Mouse (Mus musculus) lung, embryonic 15.5 days (tissue): ENCODE results near the gene Insyn1. TPM values are rescaled to one million over a fixed set of nuclear protein-coding genes. Genes with fewer than 3 reads are reported as not detected.

Experiments used
- ATAC-seq: fragments of 200-750 bp; cut with Nextera tagmentation; 2 replicates; pipeline ENCODE4 v1.8.0; 2017; ENCODE audit warnings: moderate number of reproducible peaks, borderline replicate concordance; ENCODE audit not compliant: low FRiP score, low TSS enrichment; ENCODE audit errors: extremely low read depth
- H3K27ac ChIP-seq: fragments of 300-500 bp; sonication (generic); 2 replicates; pipeline ENCODE4 v1.5.1; 2015; ENCODE audit warnings: moderate library complexity, mild to moderate bottlenecking, inconsistent platforms
- H3K27me3 ChIP-seq: fragments of 300-500 bp; sonication (generic); 2 replicates; pipeline ENCODE4 v1.6.1; 2015; ENCODE audit warnings: inconsistent platforms
- H3K36me3 ChIP-seq: fragments of 300-500 bp; sonication (generic); 2 replicates; pipeline ENCODE4 v1.6.1; 2015; ENCODE audit warnings: inconsistent platforms
- H3K4me1 ChIP-seq: fragments of 300-500 bp; sonication (generic); 2 replicates; pipeline ENCODE4 v1.6.1; 2015; ENCODE audit warnings: inconsistent platforms
- H3K4me2 ChIP-seq: fragments of 300-500 bp; sonication (generic); 2 replicates; pipeline ENCODE4 v1.6.1; 2015; ENCODE audit warnings: inconsistent platforms, mild to moderate bottlenecking, moderate library complexity
- H3K4me3 ChIP-seq: fragments of 300-500 bp; sonication (generic); 2 replicates; pipeline ENCODE4 v1.5.1; 2015; ENCODE audit warnings: mild to moderate bottlenecking, inconsistent platforms
- H3K9ac ChIP-seq: fragments of 300-500 bp; sonication (generic); 2 replicates; pipeline ENCODE4 v1.6.1; 2015; ENCODE audit warnings: inconsistent platforms
- H3K9me3 ChIP-seq: fragments of 300-500 bp; sonication (generic); 2 replicates; pipeline ENCODE4 v1.6.1; 2016; ENCODE audit warnings: inconsistent platforms
- WGBS: fragments of 180-500 bp; shearing (Covaris S2); methylation state at CpG from one replicate; pipeline ENCODE4 v1.1.7; 2015; 5-methylcytosine and 5-hydroxymethylcytosine counted together
- polyA plus RNA-seq: library from polyadenylated mRNA; unstranded; fragments of >200 nt; fragmentation: Nextera tagmentation; extraction: Ambion mirVana; gene quantifications from 2 replicates; pipeline ENCODE4 v1.2.1, GENCODE M21; 2015

Insyn1 gene
- polyA plus RNA-seq, 1 experiment from 2014 or later: 1.1 TPM

DNA sequence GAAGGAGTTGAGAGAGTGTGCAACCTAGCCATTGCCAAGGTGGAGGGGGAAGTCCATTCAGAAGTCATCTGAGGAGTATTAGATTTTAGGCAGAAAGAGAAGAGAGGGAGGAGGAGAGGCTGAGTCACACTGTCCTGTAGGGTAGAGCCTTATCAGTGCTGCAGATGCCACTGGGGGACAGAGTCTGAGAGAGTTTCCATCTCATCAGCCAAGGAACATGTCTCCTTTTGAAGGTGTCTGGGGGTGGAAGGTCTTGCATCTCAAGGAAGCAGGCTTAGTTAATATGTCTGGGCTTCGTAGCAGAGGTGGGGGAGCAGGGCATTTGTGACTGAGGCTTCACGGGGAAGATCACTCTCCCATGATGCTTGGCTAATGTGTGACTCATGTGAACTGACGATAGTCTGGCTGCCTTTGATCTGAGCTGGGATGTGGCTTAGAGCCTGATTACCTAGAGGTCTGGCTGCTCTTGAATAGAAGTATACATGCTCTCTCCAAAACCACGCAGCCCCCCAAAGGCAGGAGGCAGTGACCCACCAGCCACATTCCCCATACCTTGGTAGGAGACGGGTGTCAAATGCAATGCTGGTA, 34.5 kb upstream of the Insyn1 start:
- Histone ChIP-seq H3K9me3 (no peaks in the 10 kb centered on the region), H3K4me3 (no peak overlapping the region), H3K27me3 (no peaks in the 10 kb centered on the region), H3K9ac (no peak overlapping the region), H3K4me1 (peaks cover 7% of the 10 kb centered on the region; the same call in 1 of the 2 replicates), H3K36me3 (no peaks in the 10 kb centered on the region), H3K4me2 (no peak overlapping the region), H3K27ac (no peak overlapping the region)
- WGBS: 80% methylated on average over 5 of the region's 5 CpGs
- no peak for ATAC-seq

DNA sequence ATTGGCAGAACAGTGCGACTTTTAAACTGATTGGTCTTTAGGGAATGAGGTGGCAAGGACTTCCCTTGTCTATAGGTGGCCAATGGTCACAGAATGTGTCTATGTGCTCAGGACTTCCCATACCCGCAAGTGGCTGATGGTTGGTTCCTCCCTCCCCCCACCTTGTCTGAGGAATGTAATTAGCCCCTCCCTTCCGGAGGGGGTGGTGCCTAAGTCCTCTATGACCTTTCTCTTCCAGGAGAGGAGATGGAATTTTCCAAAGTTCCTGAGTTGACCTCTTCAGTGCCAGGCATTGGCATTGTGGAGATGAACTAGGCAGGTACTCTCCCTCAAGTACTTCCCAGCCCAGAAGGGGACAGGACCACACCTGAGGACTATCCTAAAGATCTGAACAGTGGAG, 33.5 kb upstream of the Insyn1 start:
- Histone ChIP-seq H3K27me3 (no peaks in the 10 kb centered on the region), H3K36me3 (no peaks in the 10 kb centered on the region), H3K27ac (no peak overlapping the region), H3K4me1 (peaks cover 7% of the 10 kb centered on the region; the same call in 1 of the 2 replicates), H3K4me3 (no peak overlapping the region), H3K9me3 (no peaks in the 10 kb centered on the region), H3K4me2 (no peak overlapping the region), H3K9ac (no peak overlapping the region)
- 34% methylated on average over 3 of the region's 3 CpGs for WGBS
- ATAC-seq: no peak

DNA sequence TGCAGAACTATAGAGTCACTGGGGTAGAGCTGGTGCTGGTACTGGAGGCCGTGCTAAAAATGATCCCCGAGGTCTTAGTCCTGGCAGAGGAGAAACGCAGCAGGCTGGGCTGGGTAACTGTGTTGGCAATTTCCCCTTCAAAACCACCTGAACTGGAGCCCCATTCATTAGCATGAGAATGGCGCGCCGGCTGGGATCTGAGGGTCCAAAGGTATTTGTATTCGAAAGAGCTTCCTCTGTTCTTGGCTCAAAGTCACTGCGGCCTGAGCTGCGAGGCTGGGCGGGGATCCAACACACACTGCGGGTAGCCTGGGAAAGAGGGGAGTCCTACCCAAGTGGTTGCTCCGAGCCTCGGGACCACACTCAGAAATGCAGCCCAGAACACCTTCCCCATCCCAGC, 32.6 kb upstream of the Insyn1 start:
- Histone ChIP-seq H3K27ac (no peak overlapping the region), H3K9me3 (no peaks in the 10 kb centered on the region), H3K27me3 (no peaks in the 10 kb centered on the region), H3K4me2 (no peak overlapping the region), H3K36me3 (no peaks in the 10 kb centered on the region), H3K4me1 (peaks cover 7% of the 10 kb centered on the region; the same call in 1 of the 2 replicates), H3K4me3 (no peak overlapping the region), H3K9ac (no peak overlapping the region)
- ATAC-seq: no peak
- WGBS: 22% methylated on average over 13 of the region's 13 CpGs

DNA sequence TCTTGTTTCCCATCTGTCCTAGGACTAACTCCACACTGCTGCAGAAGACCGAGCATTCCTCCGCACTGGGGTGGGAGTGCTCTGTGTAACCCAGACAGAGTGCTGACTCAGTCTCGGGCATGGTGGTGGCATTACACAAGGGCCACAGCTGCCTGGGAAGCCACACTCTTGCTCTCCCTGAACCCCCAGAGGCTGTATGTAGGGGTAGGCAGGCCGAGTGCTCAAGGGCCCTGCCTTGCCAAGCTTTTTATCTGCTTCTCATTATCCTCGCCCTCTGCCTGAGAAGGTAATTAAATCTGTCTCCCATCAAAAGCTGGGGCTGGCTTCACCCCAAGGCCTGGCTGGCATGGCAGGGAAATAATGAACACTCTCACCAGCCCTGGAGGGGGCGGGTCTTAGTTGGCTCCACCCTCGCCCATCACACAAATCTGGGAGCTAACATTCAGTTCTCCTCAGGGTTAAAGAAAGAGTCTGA, 30.9 kb upstream of the Insyn1 start:
- Histone ChIP-seq H3K9ac (no peak overlapping the region), H3K4me2 (no peak overlapping the region), H3K4me3 (no peak overlapping the region), H3K9me3 (no peaks in the 10 kb centered on the region), H3K27ac (no peak overlapping the region), H3K27me3 (no peaks in the 10 kb centered on the region), H3K4me1 (peaks cover 7% of the 10 kb centered on the region; the same call in 1 of the 2 replicates), H3K36me3 (no peaks in the 10 kb centered on the region)
- no peak; the same call in 1 of the 2 replicates for ATAC-seq
- WGBS: 65% methylated on average over 7 of the region's 7 CpGs

DNA sequence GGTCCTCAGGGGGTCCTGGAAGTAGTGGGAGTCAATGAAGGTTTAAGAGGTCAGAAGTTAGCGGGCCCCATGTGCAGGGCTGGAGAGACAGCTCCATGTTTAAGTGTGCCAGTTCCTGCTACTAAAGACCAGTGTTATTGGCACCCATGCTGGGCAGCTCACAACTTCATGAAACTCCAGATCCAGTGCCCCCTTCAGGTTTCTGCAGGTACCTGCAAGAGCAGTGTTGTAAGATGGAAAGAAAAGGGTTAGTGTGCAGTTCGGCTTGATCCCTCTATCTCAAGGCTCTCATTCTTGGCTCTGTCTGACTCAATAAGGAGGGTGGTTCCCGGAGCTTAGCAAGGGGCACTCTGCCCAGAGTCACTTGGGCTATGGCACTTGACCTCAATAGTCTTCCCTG, 30.1 kb upstream of the Insyn1 start:
- peaks cover 7% of the 10 kb centered on the region; the same call in 1 of the 2 replicates for H3K4me1 ChIP-seq
- no peak overlapping the region for H3K27ac ChIP-seq
- no peak overlapping the region for H3K4me3 ChIP-seq
- H3K36me3 ChIP-seq: no peaks in the 10 kb centered on the region
- 74% methylated on average over 3 of the region's 3 CpGs for whole genome bisulfite sequencing
- ATAC-seq: no peak
- no peaks in the 10 kb centered on the region for H3K9me3 ChIP-seq
- H3K4me2 ChIP-seq: no peak overlapping the region
- H3K9ac ChIP-seq: no peak overlapping the region
- no peaks in the 10 kb centered on the region for H3K27me3 ChIP-seq

DNA sequence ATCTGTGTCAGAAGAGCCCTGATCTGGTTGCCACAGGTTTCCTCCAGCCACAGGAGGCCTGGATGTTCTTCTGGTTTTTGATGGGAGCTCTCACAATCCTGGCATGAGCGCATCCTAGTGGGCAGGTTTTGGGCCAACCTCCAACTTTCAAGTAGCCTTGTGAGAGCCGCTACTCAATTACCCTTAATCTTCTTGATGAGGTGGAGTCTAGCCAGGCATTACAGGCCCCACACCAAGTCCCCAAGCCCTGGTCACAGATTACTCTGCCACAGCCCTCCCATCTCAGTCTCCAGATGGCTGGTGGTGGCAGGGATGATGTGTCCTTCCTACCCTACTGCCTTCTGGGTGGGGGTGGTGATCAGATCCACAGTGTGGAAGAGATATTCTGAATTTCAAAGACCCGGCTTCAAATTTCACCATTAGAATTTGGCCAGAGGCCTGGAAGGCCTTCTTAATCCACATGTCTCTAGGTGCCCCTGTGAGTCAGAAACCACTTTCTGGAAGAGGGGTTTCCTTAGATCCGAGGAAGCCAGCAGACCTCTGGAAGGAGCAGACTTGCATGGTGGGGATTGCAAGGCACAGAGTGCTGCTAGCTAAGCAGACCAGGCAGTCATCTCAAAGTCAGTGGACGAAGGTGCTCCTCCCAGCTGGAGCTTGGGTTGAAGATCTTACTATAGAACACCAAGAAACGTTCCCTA, 29.4 kb upstream of the Insyn1 start:
- Histone ChIP-seq H3K9ac (no peak overlapping the region), H3K4me1 (peaks cover 7% of the 10 kb centered on the region; the same call in 1 of the 2 replicates), H3K4me2 (no peak overlapping the region), H3K9me3 (no peaks in the 10 kb centered on the region), H3K36me3 (no peaks in the 10 kb centered on the region), H3K27ac (no peak overlapping the region), H3K27me3 (no peaks in the 10 kb centered on the region), H3K4me3 (no peak overlapping the region)
- WGBS: 74% methylated on average over 6 of the region's 6 CpGs
- no peak for ATAC-seq

DNA sequence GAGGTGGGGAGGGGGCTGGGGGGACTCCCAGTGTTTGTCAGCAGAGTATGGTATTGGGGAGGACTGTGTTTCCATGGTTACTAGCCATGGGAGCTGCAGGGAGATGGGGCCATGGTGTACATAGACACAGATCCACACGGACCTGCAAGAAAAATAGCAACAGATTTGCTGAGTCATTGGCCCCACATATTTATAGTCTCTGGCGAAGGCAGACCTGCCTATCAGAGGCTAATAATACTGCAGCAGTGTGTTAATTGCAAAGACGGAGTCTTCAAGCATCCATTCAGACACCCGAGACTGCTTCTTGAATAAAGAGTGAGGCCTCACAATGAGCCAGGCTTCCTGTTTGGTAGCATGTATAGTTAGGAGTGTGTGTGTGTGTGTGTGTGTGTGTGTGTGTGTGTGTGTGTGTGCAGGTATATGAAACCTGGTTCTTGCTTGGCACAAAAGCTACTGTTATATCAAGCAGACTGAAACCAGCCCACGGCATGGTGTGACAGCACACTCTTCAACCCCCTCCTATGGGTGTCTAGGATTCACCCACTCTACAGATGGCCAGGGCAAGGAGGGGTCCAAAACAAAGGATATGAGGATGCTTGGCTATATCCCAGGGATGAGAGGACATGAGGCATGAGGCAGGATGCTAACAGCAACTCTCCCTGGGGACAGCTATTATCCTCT, 20.9 kb upstream of the Insyn1 start:
- Histone ChIP-seq H3K36me3 (no peaks in the 10 kb centered on the region), H3K9me3 (no peaks in the 10 kb centered on the region), H3K4me3 (no peak overlapping the region), H3K4me2 (no peak overlapping the region), H3K27ac (no peak overlapping the region), H3K9ac (no peak overlapping the region), H3K4me1 (no peaks in the 10 kb centered on the region), H3K27me3 (no peaks in the 10 kb centered on the region)
- ATAC-seq: no peak
- WGBS: 59% methylated on average over 5 of the region's 5 CpGs

DNA sequence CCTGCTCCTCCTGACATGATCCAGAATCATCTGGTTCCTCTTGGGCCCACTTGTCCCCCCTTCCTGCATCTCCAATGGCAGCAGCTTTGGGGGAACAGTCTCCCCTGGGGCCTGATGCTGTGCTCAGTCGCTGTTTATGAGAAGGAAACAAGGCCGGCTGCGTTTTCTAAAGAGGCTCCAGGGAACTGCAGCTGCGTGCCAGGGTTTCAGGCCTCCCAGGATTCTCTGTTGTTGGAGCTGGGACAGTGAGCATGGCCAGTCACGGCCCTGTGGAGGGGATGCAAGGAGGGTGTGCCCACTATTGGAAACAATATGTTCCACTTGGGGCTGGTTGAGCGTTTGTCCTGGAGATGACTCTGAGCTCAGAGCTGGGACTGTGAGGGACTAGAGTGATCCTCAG, 17.9 kb upstream of the Insyn1 start:
- H3K4me2 ChIP-seq: no peak overlapping the region
- no peak overlapping the region for H3K9ac ChIP-seq
- no peak overlapping the region for H3K4me3 ChIP-seq
- H3K4me1 ChIP-seq: no peaks in the 10 kb centered on the region
- no peak overlapping the region for H3K27ac ChIP-seq
- H3K27me3 ChIP-seq: no peaks in the 10 kb centered on the region
- no peak for ATAC-seq
- 57% methylated on average over 6 of the region's 6 CpGs for WGBS
- H3K36me3 ChIP-seq: no peaks in the 10 kb centered on the region
- no peaks in the 10 kb centered on the region for H3K9me3 ChIP-seq

DNA sequence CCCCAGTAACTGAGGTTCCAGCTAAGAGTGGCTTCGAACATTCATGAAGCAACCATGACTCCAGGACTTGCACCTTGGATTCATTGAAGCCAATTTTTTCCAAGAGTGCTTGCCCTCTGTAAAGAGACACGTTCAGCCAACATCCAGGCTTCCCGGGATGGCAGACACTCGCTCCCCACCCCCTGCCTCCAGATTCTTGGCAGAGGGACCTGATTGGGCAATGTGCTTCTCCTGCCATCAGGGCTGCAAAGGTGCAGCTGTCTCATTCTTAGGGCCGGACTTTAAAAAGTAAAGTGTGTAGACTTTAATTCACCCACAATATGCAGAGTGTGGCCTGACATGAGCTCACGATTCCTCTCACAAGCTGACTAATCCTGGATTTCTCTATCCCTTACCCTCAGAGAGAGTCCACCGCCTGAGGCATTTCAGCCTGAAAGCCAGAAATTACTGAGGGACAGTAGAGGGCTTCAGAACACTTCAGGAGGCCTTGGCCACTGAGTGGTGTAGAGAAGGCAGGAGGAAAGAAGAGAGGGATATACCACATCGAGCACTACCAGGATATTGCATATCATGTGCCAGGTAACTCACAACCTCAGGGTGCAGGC, 15.1 kb upstream of the Insyn1 start:
- Histone ChIP-seq H3K36me3 (no peaks in the 10 kb centered on the region), H3K27me3 (no peaks in the 10 kb centered on the region; the same call in 1 of the 2 replicates), H3K4me2 (no peak overlapping the region), H3K9ac (no peak overlapping the region), H3K9me3 (no peaks in the 10 kb centered on the region), H3K4me3 (no peak overlapping the region), H3K4me1 (no peaks in the 10 kb centered on the region), H3K27ac (no peak overlapping the region)
- no peak for ATAC-seq
- WGBS: 63% methylated on average over 8 of the region's 8 CpGs

DNA sequence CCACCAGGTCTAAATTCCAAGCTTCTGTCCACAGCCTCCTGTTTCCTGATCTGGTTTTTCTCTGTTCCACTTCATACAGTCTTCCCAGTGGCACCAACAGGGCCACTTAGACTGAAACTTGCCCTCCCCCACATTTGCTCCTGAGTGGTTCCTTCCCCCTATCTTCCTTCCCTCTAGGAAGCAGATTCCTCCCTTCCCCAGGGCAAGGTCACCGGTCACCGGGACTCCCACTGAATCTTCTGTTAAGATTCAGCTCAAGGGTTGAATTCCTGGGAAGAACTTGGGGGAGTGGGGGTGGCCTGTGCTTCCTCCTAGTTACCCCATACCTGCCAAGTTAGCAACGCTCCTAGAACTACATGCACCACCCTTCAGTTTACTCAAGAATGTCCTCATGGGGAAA, 1.3 kb upstream of the Insyn1 start:
- H3K4me1 ChIP-seq: peaks cover 22% of the 10 kb centered on the region
- no peak overlapping the region for H3K4me3 ChIP-seq
- H3K27ac ChIP-seq: no peak overlapping the region
- no peaks in the 10 kb centered on the region for H3K36me3 ChIP-seq
- ATAC-seq: no peak
- H3K4me2 ChIP-seq: no peak overlapping the region
- H3K27me3 ChIP-seq: peaks cover 49% of the 10 kb centered on the region
- H3K9me3 ChIP-seq: no peaks in the 10 kb centered on the region
- WGBS: 21% methylated on average over 3 of the region's 3 CpGs
- no peak overlapping the region for H3K9ac ChIP-seq

DNA sequence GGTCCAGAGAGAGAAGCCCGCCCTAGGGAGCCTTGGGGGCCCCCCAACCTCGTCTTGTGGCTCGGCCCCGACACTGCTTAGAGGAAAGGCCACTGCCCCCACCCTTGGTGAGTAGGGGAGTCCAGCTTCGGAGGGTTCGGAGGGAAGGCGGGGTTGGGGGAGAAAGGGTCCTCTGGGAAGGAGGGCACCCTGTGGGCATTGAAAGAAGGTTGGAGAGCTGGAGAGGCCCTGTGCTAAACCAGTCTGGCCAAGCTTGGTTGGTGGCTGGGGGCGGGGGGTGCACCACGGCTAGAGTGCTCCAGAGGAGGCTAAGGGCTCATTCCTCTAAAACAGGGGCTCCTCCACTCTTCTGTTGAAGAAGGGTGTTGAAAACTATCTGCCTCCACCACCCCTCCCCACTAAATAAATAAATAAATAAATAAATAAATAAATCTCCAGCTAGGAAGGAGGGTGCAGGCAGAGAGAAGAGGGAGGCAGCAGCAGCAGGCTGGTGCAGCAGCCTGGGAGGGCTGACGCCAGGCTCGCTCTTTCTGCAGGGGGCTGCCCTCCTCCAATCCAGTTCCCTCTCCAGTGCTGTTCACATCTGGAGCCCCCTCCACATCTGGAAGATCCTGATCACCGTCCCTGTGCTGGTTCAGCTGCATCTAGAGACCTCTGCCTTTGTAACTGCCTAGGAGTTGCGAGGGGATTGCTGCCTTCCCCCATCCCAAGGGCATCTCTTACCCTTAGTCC, 896 bp downstream of the Insyn1 start:
- WGBS: 5% methylated on average over 13 of the region's 13 CpGs
- peak overlapping the region; percentile 94 for H3K4me2 ChIP-seq
- H3K9me3 ChIP-seq: no peaks in the 10 kb centered on the region
- H3K9ac ChIP-seq: peak overlapping the region; percentile 61
- H3K27ac ChIP-seq: no peak overlapping the region
- 0 out of 2 replicates have a peak, but pooled peaks have one; percentile 5 for ATAC-seq
- no peaks in the 10 kb centered on the region for H3K36me3 ChIP-seq
- peak overlapping the region; percentile 66 for H3K4me3 ChIP-seq
- H3K27me3 ChIP-seq: peaks cover 49% of the 10 kb centered on the region
- H3K4me1 ChIP-seq: peaks cover 22% of the 10 kb centered on the region
